Mouse (Mus musculus): Measurements from ENCODE around the gene Cox19.
A peak's percentile ranks its signal among the peaks of the same experiment; 100 is the strongest.
"Not testable (repeated sequence)": the region's sequence is repeated elsewhere in the genome, so short reads cannot be mapped to it uniquely, and the experiment has no call there.

Cox19 gene

DNA sequence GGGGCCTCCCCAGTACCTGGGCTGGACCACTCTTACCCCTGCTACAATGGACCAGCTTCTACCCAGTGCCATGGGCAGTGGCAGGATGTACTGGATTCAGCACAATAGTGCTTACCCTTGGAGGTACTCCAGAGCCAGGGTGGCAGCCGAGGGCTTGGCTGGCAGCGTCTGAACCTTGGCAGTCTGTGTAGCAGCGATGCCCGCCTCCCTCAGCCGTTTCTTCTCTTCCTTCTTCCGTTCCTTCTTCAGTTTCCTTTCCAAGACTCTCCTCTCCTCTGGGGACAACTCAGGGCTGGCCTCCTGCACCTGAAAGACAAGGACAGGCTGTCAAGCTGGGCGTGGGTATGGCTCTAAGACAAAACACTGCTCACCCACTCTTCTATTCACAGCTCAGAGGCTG is 12.6 kb upstream of the Cox19 start:
- DNase-seq (ENCODE audit: low spot score) = no peak

- DNase-seq (ENCODE audit: low spot score) = no peak
Observed at GRCm38 (mm10) chr5:139359244-139359643, 8.0 kb upstream of the Cox19 start.

GRCm38 (mm10) chr5:139358653-139359052 is 7.4 kb upstream of the Cox19 start:
- DNase-seq (ENCODE audit: low spot score) = no peak

GRCm38 (mm10) chr5:139355235-139355772 is 4.1 kb upstream of the Cox19 start:
- peak; percentile 51 for DNase-seq (ENCODE audit: low spot score)

GRCm38 (mm10) chr5:139353946-139354345 is 2.7 kb upstream of the Cox19 start:
- no peak for DNase-seq (ENCODE audit: low spot score)

DNA sequence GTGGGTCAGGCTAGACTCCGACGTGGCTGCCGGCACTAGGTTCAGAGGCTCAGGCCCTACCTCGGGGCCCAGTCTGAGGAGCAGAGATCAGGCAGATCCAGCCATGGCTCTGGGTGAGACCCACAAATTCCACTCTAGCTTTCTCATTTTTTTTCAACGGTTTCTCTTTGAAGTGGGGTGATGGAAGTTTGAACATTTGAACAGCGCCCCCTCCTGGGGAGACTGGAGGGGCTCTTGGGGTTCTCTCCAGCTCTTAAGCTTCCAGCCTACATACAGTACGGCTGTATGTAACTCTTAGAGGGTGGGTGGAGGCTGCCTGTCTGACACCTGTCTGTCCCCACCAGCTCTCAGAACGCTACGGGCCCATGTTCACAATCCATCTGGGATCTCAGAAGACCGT is 2.3 kb upstream of the Cox19 start:
- peak; percentile 46 for DNase-seq (ENCODE audit: low spot score)

GRCm38 (mm10) chr5:139352317-139352716 is 1.1 kb upstream of the Cox19 start, which contains the start of gene Cyp2w1:
Gene Cyp2w1, plus strand, starts transcription at chr5:139352617.
- DNase-seq (ENCODE audit: low spot score) = no peak

- no peak for DNase-seq (ENCODE audit: low spot score)
Observed at GRCm38 (mm10) chr5:139351628-139352027, 410 bp upstream of the Cox19 start.

- no peak for DNase-seq (ENCODE audit: low spot score)
Observed at GRCm38 (mm10) chr5:139349713-139350112, 1.5 kb downstream of the Cox19 start.

GRCm38 (mm10) chr5:139347225-139347624 is 4.0 kb downstream of the Cox19 start:
- no peak for DNase-seq (ENCODE audit: low spot score)

- no peak for DNase-seq (ENCODE audit: low spot score)
Observed at GRCm38 (mm10) chr5:139345364-139345714, 5.9 kb downstream of the Cox19 start.

- DNase-seq (ENCODE audit: low spot score) = peak; percentile 93
Observed at GRCm38 (mm10) chr5:139344687-139345363, 6.4 kb downstream of the Cox19 start.

DNA sequence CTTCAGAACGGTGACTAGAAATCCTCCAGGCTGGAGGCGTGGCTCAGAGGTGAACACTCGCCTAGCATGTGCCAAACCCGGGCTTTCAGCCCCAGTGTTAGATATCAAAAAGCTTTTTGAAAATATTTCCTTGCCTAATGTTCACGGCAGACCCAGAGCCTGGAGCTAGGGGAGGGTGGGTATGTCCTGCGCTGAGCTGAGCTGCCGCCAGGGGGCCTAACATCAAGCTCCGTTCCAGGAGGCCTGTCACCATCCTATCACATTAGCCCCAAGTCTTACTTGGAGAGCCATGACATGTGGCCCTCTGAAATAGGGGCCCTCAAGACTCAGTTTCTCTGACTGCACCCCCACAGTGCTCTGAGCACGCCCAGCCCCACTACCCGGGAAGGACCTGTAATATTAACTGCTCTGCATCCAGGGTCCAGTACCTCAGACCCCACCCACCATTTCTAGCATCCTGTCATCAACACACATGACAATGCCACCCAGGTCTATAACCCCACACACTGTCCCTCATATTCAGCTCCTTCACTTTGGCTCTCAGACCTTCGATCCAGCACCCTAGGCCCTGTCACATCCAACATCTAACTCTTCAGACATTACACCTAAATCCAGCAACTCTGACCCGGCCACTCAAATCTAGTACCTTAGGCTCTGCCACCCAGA is 7.1 kb downstream of the Cox19 start:
- DNase-seq (ENCODE audit: low spot score) = peak; percentile 78

GRCm38 (mm10) chr5:139338891-139339290 is 12.3 kb downstream of the Cox19 start:
- no peak for DNase-seq (ENCODE audit: low spot score)

DNA sequence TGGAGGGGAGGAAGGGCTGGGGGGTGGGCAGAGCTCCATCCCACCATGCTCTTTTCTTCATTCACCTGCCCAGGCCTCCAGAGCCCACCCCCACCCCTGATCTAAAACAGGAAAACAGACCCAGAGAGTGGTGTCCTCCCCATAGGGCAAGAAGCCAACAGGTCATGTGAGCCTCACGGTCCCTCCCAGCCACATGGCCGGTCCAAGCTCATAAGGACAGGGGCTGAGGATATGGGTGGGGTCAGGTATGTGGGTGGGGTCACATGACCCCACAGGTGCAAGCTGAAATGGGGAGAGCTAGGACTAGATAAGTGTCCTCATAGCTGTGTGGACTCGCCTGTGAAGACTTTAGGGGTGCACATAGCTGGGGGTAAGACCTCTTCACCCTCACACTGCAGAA is 12.8 kb downstream of the Cox19 start:
- no peak for DNase-seq (ENCODE audit: low spot score)

- DNase-seq (ENCODE audit: low spot score) = no peak
Observed at GRCm38 (mm10) chr5:139337826-139338370, 13.3 kb downstream of the Cox19 start.

GRCm38 (mm10) chr5:139335634-139336033 is 15.6 kb downstream of the Cox19 start:
- DNase-seq (ENCODE audit: low spot score) = no peak

- not testable (repeated sequence) for DNase-seq (ENCODE audit: low spot score)
Observed at GRCm38 (mm10) chr5:139334394-139334793, 16.8 kb downstream of the Cox19 start.

DNA sequence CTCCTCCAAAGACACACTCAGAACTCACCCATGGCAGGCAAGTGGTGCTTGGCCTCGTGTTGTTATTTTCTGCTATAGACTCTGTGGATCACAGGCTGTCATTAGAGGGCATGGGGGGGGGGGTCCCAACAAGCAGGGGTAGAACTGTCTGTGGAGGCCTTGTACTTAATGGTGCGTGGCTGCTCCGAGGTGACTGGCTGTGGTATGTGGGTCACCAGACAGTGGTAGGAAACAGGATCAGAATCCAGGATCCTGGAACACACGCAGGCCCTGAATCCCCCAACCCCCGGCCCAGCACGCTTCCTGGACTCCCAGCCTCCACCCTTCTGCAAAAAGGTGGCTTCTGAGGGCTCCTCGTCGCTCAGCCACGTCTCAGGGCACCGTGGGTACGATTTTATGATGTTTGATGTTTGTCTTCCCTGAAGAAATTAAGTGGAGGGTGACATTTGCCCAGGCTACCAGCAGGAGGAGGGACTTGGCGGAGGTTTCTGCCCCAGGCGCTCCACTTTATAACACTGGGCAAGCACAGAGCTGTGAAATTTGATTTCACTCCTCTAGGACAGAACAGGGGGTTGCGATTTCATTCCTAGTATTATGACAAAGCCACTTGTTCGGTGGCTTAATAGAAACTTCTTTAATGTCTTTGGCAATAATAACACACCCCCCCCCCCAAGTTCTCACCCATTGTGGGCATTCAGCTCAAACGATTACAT is 17.8 kb downstream of the Cox19 start:
- no peak for DNase-seq (ENCODE audit: low spot score)

GRCm38 (mm10) chr5:139332590-139333272 is 18.5 kb downstream of the Cox19 start:
- no peak for DNase-seq (ENCODE audit: low spot score)

DNA sequence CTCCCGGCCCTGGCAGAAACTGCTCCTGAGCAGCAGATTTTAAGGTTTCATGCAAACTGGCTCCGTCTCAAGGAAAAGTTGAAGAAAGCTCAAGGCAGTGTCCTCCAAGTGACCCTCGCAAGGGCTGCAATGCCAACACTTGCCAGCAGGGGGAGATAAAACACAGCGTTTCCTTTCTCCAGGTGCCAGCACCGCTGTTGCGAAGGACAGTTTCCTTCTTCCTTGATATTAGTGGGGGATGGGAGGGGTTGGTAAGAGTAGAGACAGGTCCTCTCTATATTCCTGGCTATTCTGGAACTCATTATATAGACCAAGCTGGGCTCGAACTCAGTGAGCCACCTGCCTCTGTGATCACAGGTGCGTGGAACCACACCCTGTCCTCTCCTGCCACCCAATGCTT is 19.5 kb downstream of the Cox19 start:
- DNase-seq (ENCODE audit: low spot score) = peak; percentile 51

GRCm38 (mm10) chr5:139330766-139331165 is 20.5 kb downstream of the Cox19 start:
- DNase-seq (ENCODE audit: low spot score) = no peak
